Mouse (Mus musculus): Measurements from ENCODE around the gene Il18rap.
A peak's percentile ranks its signal among the peaks of the same experiment; 100 is the strongest.

Il18rap gene

GRCm38 (mm10) chr1:40514851-40515585, at the start of gene Il18rap:
Gene Il18rap (plus strand): TSS chr1:40515362.
- DNase-seq (ENCODE audit: low spot score): no peak

DNA sequence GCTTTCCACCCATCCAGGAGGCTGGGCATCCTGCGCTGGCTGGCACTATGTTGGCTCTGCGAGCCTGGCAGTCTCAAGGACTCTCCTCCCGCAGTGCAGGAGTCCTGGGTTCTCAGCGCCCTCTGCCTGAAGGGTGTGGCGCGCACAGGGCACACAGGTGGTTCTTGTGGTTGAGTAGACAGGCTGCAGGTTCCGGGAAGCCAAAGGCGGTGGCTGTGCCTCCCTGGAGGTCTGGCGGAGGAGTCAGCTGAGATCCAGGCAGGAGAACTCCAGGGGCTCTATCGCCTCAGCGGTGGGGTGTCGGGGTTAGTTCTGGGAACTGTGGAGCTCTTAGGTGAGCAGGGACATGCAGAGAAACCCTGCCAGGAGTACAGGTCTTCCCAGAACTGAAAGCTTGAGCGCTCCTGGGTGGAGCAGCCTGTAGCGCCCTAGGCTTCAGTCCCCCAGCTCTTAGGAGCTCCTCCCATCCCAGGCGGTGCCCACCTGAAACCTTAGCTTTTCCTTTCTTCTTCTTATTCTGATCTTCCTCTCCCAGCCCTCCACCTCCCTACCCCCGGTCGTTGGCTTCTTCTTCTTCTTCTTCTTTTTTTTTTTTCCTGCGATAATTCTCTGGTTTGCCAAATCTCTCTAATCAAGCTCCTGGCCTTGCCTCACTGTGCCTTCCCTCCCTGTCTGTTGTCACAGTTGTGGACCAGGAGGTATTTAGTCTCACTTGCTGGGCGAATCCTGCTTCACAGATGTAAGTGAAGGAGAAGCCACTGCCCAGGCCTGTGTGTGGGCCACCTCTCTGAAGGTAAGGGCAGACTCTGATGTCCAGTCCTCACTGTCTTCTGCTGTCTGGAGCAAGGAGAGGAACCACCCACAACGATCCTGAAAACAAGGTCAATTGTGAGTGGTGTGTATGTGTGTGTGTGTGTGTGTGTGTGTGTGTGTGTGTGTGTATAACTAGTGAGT, 49.4 kb upstream of the Il18rap start, which contains the start of gene Il18r1:
Gene Il18r1 (plus strand): TSS at position 76 of the 954 bp plus-strand sequence.
- DNase-seq (ENCODE audit: low spot score): no peak

- no peak for DNase-seq (ENCODE audit: low spot score)
These were observed 47.9 kb upstream of the Il18rap start for GRCm38 (mm10) chr1:40467306-40467705.

DNA sequence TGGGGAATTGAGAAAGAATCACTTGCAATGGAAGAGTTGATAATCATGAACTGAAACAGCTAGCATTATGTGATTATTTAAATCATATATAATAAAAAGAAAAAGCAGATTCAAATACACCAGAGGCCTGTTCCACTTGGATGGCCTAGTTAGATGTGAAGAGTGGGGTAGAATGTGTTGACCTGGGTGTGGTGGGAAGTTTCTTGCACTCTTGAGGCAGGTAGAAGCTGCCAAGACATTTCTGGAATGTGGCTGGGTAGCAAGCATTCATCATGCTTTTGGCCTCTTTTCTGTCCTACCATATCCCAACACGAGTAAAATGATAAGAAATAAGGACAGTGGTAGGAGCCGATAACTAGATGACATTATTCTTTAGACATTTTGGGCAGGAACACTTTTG, 46.4 kb upstream of the Il18rap start:
- DNase-seq (ENCODE audit: low spot score): no peak

- DNase-seq (ENCODE audit: low spot score): no peak
These were observed 45.3 kb upstream of the Il18rap start for GRCm38 (mm10) chr1:40469900-40470299.

GRCm38 (mm10) chr1:40472401-40472800, 42.8 kb upstream of the Il18rap start:
- no peak for DNase-seq (ENCODE audit: low spot score)

- no peak for DNase-seq (ENCODE audit: low spot score)
These were observed 41.5 kb upstream of the Il18rap start for GRCm38 (mm10) chr1:40473640-40474039.

GRCm38 (mm10) chr1:40474336-40474735, 40.8 kb upstream of the Il18rap start:
- DNase-seq (ENCODE audit: low spot score): no peak

GRCm38 (mm10) chr1:40475697-40476096, 39.5 kb upstream of the Il18rap start:
- no peak for DNase-seq (ENCODE audit: low spot score)

GRCm38 (mm10) chr1:40476756-40477155, 38.4 kb upstream of the Il18rap start:
- DNase-seq (ENCODE audit: low spot score): no peak

- DNase-seq (ENCODE audit: low spot score): no peak
These were observed 35.6 kb upstream of the Il18rap start for GRCm38 (mm10) chr1:40479505-40479923.

GRCm38 (mm10) chr1:40494594-40494993, 20.6 kb upstream of the Il18rap start:
- DNase-seq (ENCODE audit: low spot score): no peak

DNA sequence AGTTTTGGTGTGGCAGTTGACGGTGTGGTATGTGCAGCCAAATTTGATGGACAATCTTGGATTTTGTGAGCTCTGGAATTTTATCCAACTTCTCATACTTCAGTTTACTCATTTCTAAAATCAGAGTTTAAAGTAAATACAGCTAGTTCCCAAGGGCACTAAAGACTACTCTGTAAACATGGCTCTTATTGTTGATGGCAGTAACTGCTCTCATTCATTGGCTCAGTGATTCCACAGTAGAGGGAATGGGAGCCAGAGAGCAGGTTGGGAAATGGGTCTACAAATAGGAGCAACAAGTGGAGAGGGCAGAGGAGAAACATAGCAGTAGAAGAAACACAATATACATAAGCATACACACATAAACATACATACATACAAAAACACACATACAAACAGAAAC, 15.5 kb upstream of the Il18rap start:
- no peak for DNase-seq (ENCODE audit: low spot score)

GRCm38 (mm10) chr1:40501126-40501525, 14.0 kb upstream of the Il18rap start:
- no peak for DNase-seq (ENCODE audit: low spot score)

DNA sequence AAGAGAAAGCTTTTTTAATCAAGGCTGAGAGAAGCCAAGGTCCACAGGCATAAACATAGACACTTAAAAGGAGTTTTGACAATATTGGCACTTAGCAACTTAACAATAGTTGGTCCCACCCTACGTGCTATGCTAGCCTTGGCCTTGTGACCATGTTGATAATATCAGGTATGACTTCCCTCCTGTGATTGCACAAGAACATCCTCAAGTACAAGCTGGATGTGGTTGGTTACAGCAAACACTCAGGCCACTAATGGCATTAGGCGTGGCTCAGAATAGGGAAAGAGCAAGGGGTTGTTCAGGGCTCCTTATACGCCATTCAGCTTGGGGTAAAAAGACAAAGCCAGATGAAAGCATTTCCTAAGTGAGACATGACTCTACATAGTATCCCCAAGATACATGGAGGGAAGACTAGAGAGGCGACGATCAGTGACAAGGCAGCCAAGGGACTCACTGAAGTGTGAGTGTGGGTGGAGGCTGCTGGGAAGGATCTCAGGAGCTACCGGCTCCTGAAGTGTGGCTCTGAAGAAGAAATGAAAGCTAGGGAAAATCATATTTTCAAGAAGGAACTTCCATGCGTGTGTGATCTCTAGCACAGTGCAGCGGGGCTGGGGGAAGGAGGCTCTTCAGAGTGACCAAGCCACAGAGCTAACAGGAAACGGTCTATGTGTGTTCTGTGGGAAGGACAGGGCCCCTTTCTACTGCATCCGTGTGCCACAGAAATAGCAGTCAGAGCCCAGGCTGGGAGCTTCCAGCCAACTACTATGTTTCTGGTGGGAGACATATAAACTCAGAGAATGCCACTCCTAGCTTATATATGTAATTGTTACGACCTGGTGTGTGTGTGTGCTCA, 13.4 kb upstream of the Il18rap start:
- no peak for DNase-seq (ENCODE audit: low spot score)

DNA sequence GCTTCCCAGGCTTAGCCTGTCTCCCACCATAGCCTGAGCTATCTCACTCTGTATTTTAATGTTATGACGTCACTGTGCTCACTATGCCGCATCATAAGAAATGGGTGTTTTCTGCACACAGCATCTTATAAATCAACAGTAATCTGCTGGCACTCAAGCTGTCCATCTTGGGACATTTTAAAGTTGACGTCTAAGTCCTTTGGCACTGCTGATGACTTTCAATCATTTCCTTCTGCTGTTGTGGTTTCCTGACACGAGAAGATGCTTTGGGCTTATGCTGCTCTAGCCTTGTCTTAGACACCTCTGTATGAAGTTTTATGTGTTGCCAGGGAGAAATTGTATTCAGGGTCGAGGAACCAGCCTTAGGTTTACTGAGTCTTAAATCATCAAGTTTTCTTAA, 10.6 kb upstream of the Il18rap start:
- no peak for DNase-seq (ENCODE audit: low spot score)

DNA sequence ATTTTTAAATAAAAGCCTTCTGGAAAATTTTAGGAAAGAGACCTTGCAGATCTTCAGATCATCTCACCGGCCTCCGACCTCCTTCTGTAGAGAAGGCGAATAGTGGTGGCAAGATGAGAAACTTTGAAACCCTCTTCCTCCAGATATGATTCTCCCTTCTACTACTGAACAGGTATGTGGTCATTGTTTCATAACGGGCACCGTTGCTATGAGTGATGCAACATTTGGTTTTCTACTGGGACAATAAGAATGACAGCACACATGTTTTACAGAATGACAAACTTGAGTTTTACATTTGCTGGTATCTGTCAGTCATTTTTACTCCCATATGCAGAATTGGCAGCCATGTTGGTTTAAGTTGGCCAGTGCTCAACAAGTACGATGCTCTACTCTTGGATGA, 1.2 kb downstream of the Il18rap start:
- DNase-seq (ENCODE audit: low spot score): no peak

DNA sequence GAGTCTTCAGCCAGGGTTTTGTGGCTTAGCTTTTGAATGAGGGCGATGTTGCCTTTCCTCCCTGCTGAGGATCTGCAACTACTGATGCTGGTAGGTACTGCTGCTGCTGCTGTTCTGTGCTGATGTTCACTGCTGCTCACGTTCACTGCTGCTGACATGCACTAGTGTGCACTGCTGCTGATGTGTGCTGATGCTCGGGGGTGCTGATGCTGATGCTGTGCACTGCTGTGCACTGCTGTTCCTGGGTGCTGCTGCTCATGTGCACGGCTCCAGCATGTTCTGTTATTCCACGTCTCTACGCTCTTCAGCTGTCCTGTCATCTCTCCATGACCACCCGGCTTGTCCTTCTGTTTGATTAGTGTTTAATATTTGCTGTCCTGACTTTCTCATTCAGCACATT, 7.8 kb downstream of the Il18rap start:
- DNase-seq (ENCODE audit: low spot score): no peak

DNA sequence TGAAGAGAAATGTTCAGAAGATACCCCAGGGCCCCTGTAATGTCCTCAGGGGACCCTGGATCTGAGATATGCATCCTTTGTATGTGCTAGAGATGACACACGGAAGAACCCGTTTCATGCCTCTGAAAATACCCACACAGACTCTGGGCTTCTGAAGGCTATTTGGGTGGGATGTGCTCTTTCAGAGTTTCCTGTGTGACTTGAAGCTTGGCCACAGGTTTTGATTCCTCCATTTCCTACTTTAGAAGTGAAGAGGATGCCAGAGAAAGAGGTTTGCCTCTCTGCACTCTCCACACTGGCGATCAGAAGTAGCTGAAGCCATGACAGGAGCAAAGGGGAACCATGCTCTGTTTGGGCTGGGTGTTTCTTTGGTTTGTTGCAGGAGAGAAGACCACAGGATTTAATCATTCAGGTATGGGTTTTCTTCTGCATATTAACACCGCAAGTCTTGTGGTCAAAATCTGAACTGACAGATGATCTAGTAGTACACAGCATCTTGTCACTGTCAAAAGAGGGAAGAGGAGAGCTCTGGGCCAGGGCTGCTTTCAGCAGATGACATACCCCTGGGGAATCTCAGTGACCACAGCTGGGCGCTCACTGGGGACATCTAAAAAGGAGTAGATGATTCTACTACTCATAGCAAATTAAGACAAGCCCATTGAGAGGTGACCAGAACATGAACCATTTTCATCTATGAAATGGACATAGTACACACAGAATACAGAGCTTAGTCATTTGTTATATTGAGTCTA, 9.0 kb downstream of the Il18rap start:
- DNase-seq (ENCODE audit: low spot score): no peak

DNA sequence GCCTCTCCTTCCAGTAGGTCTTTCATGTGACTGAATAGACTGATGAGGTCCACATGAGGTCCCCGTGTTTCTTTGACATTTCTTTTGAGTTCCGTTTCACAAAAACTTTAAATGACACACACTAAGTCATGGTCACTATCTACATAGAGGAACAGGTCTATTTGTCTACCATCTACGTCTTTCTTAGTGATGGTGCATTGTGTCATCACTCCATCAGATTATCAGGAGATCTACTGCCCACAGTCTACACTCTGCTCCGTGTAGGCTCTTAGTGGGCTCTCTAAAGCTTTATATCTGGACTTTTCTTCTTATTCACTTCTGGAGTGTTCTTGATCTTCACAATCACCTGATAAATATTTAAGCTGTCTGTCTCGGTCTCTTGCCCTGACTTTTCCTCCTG, 14.1 kb downstream of the Il18rap start:
- DNase-seq (ENCODE audit: low spot score): no peak

DNA sequence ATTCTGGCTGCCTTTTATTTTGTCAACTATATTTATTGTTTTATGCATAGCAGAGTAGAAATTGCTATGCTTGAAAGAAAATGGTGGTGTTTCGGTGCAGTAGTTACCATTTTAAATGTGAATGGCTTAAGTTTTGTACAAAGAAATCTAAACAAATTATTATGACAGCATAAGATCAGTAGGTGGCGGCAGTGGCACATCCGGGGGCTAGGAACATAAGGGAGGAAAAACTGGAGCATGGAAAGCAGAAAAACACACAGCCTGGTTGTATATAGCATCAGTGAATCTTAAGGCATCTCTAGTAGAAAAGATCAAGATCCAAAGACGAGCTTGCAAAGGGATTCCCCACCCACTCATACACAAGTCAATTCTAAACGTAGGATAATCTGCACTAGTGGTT, 22.4 kb downstream of the Il18rap start:
- DNase-seq (ENCODE audit: low spot score): peak; percentile 10

All from retina, embryonic 14.5 days (tissue).